Comparison of ENCODE assay signal across 8 mouse cellular contexts in genomic region chr17:26464972-26465371, GRCm38 (mm10). TPM values are rescaled to one million over a fixed set of nuclear protein-coding genes. Genes with fewer than 3 reads are reported as not detected.
DNase-seq lines count a peak whose midpoint lies in the region; ATAC-seq and TF ChIP-seq lines count a peak whose summit lies in the region.
"Had no signal": no experiment of that assay in that cellular context is flagged by ENCODE, and none has a peak within 500 bp of the region (broad histone marks: within the 10 kb centered on the region; RNA-seq: fewer than 3 reads in every experiment).

No protein-coding gene starts in this region.

- H3K27me3 ChIP-seq in liver, embryonic 16.5 days (ENCODE audit: control insufficient read depth, insufficient read depth, low read depth, low read length), result no peaks in the 10 kb centered on the region

- no peak for TF ChIP-seq POLR2A in brain, embryonic 14.5 days (IDR thresholded peaks at IDR 0.05; ENCODE audit: borderline replicate concordance, extremely low read depth, insufficient read depth, insufficient read length, poor library complexity, severe bottlenecking)

- peak overlapping the region; percentile 33; the same call in 1 of the 2 replicates for H3K27ac ChIP-seq in liver, embryonic 16.5 days (ENCODE audit: low read length)

- no peak for TF ChIP-seq CTCF in brain, embryonic 14.5 days (IDR thresholded peaks at IDR 0.05; ENCODE audit: borderline replicate concordance, extremely low read depth, insufficient read depth, insufficient read length)

- WGBS in liver, embryonic 16.5 days (ENCODE audit: insufficient replicate concordance), result 40% methylated on average over 7 of the region's 7 CpGs

- intact Hi-C loops in heart, postnatal 36 days (cut with DNase I), result loop anchor here (2.0 to 5.0 kb wide), 4 partner anchors 132 to 422 kb away; partner anchors contain the start of gene Bnip1

- H3K4me3 ChIP-seq in liver, embryonic 16.5 days (ENCODE audit: low read depth, low read length), result no peak overlapping the region

- no peaks in the 10 kb centered on the region for H3K9me3 ChIP-seq in liver, embryonic 16.5 days (replicated peaks; ENCODE audit: control insufficient read depth, low read length)

- ATAC-seq in liver, embryonic 16.5 days (ENCODE audit: low read depth), result peak; percentile 68
- no peak for ATAC-seq in megakaryocyte, adult 5-6 weeks (ENCODE audit: poor library complexity, severe bottlenecking)

- DNase-seq in adrenal gland, adult 8-10 months, result peak; percentile 71
- DNase-seq in brain, embryonic 14.5 days (ENCODE audit: low read depth), result peak; percentile 12
- peak; percentile 59 to 62 for DNase-seq in heart, postnatal 36 days
- DNase-seq in urinary bladder, adult 2 months (ENCODE audit: low spot score), result no peak
- DNase-seq in right cerebral cortex, postnatal 4 days, result no peak
- DNase-seq: gastrocnemius, postnatal 10 days had no signal

- no peaks in the 10 kb centered on the region for H3K36me3 ChIP-seq in liver, embryonic 16.5 days (ENCODE audit: control insufficient read depth, insufficient read depth)

- H3K9ac ChIP-seq in liver, embryonic 16.5 days (ENCODE audit: low read depth, low read length), result no peak overlapping the region

- H3K4me2 ChIP-seq in liver, embryonic 16.5 days (ENCODE audit: low read depth, low read length), result no peak overlapping the region

- H3K4me1 ChIP-seq in liver, embryonic 16.5 days (ENCODE audit: control insufficient read depth, low read depth, low read length), result no peaks in the 10 kb centered on the region; the same call in 1 of the 2 replicates

RNA-seq across cellular contexts. Expression of gene Neurl1b, which starts 50.3 kb away (rescaled TPM):
- 10 to 100 TPM; 36.0 to 59.9 (median 52.3) TPM for total RNA-seq in adrenal gland, adult 8-10 months (2022)
- 11.7 and 12.2 TPM in 2 replicates for polyA plus RNA-seq in brain, embryonic 14.5 days (2012; rRNA removed)
- total RNA-seq in heart, postnatal 36 days (2021), result 1 to 10 TPM; 5.2 to 6.3 TPM
- 0.04 and 0.07 TPM in 2 replicates for polyA plus RNA-seq in liver, embryonic 16.5 days (2015; fragmentation: Nextera tagmentation; extraction: Ambion mirVana)
- polyA plus RNA-seq in urinary bladder, adult 2 months (2012; rRNA removed), result 7.9 and 11.1 TPM in 2 replicates
- 6.8 and 8.5 TPM in 2 replicates for total RNA-seq in megakaryocyte, adult 5-6 weeks (2015)
- 6.9 and 8.6 TPM in 2 replicates for total RNA-seq in megakaryocyte, adult 5-6 weeks (2017)

Comparison
In these comparisons a context has a peak if more than half of its experiments do, and no peak if none do; other contexts are left out.
1. DNase-seq: peak in adrenal gland, adult 8-10 months (single experiment), brain, embryonic 14.5 days (single experiment) and heart, postnatal 36 days (2 of 2); none in urinary bladder, adult 2 months (single experiment) and right cerebral cortex, postnatal 4 days (single experiment).